Mouse (Mus musculus): ENCODE results near the gene 1700001K19Rik. TPM values are rescaled to one million over a fixed set of nuclear protein-coding genes. Genes with fewer than 3 reads are reported as not detected.

The 1700001K19Rik gene
- not detected for polyA plus RNA-seq (2014; fragmentation: Illumina TruSeq; extraction: RNeasy Lipid Tissue Mini Kit (QIAGEN cat#74804))

GRCm38 (mm10) chr12:110682561-110683299, at the start of gene 1700001K19Rik:
1700001K19Rik (minus strand) TSS chr12:110682619.

GRCm38 (mm10) chr12:110702556-110702955, 20.1 kb upstream of the 1700001K19Rik start, which contains the start of gene Hsp90aa1:
Hsp90aa1 (minus strand) TSS chr12:110702728.

Other genes starting within 250 kb of the 1700001K19Rik start
- 173 TPM for gene Ppp2r5c, start 235.5 kb downstream of the 1700001K19Rik start, polyA plus RNA-seq (2014; fragmentation: Illumina TruSeq; extraction: RNeasy Lipid Tissue Mini Kit (QIAGEN cat#74804))
- 17.0 TPM for gene Dync1h1, start 81.2 kb downstream of the 1700001K19Rik start, polyA plus RNA-seq (2014; fragmentation: Illumina TruSeq; extraction: RNeasy Lipid Tissue Mini Kit (QIAGEN cat#74804))
- gene Hsp90aa1, start 20.1 kb upstream of the 1700001K19Rik start, polyA plus RNA-seq (2014; fragmentation: Illumina TruSeq; extraction: RNeasy Lipid Tissue Mini Kit (QIAGEN cat#74804)), result 2,797 TPM
- 50.4 TPM for gene Wdr20, start 55.3 kb upstream of the 1700001K19Rik start, polyA plus RNA-seq (2014; fragmentation: Illumina TruSeq; extraction: RNeasy Lipid Tissue Mini Kit (QIAGEN cat#74804))
- 1.4 TPM for gene Mok, start 158.3 kb upstream of the 1700001K19Rik start, polyA plus RNA-seq (2014; fragmentation: Illumina TruSeq; extraction: RNeasy Lipid Tissue Mini Kit (QIAGEN cat#74804))
- 7.0 TPM for gene Zfp839, start 167.6 kb upstream of the 1700001K19Rik start, polyA plus RNA-seq (2014; fragmentation: Illumina TruSeq; extraction: RNeasy Lipid Tissue Mini Kit (QIAGEN cat#74804))
- 22.5 TPM for gene Cinp, start 206.5 kb upstream of the 1700001K19Rik start, polyA plus RNA-seq (2014; fragmentation: Illumina TruSeq; extraction: RNeasy Lipid Tissue Mini Kit (QIAGEN cat#74804))
- 4.0 TPM for gene Tecpr2, start 206.6 kb upstream of the 1700001K19Rik start, polyA plus RNA-seq (2014; fragmentation: Illumina TruSeq; extraction: RNeasy Lipid Tissue Mini Kit (QIAGEN cat#74804))

Data from ovary, adult 10 weeks (tissue).